Mouse (Mus musculus): Measurements from ENCODE around the gene Setd1a. TPM values are rescaled to one million over a fixed set of nuclear protein-coding genes. Genes with fewer than 3 reads are reported as not detected.
A peak's percentile ranks its signal among the peaks of the same experiment; 100 is the strongest.

Setd1a gene
- polyA plus RNA-seq, 2 experiments: 27.3 to 29.7 TPM

DNA sequence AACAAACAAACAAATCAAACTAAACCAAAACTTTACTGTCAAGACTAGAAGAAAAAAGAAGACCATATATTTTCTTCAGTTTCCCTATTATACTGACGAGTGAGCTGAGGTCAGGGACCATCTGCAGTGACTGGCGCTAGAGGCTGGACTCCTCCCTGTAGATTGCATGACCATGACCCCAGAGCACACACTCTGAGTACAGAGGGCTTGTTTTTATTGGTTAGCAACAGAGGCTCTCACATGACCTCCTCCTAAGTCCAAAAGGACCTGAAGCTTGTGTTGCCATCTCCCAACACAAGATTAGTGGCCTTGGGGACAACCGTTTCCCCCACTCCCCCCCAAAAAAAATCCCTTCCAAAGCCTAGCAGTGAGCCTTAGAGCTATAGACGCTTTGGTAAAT lies 37.4 kb downstream of the Setd1a start:
- DNase-seq (ENCODE audit: low spot score) (no peak), ATAC-seq (ENCODE audit: low FRiP score, low read depth) (no peak)
- H3K4me1 ChIP-seq (ENCODE audit: control insufficient read depth, insufficient read depth, low read length): no peaks in the 10 kb centered on the region
- H3K9ac ChIP-seq (ENCODE audit: low read depth, low read length, severe bottlenecking): no peak overlapping the region
- no peak for TF ChIP-seq POLR2A (IDR thresholded peaks at IDR 0.05; ENCODE audit: borderline replicate concordance, extremely low read depth, insufficient read depth, insufficient read length)
- H3K27ac ChIP-seq (replicated peaks; ENCODE audit: low read depth, low read length): no peak overlapping the region
- peaks cover 47% of the 10 kb centered on the region for H3K36me3 ChIP-seq (ENCODE audit: control insufficient read depth, insufficient read depth, low read length)
- H3K27me3 ChIP-seq (ENCODE audit: control insufficient read depth, insufficient read depth, low read length): no peaks in the 10 kb centered on the region
- no peak overlapping the region for H3K4me2 ChIP-seq (replicated peaks; ENCODE audit: low read depth, low read length, severe bottlenecking)
- 79% methylated on average over 4 of the region's 4 CpGs for WGBS
- no peaks in the 10 kb centered on the region for H3K9me3 ChIP-seq (ENCODE audit: control insufficient read depth, low read length)
- no peak overlapping the region for H3K4me3 ChIP-seq (replicated peaks; ENCODE audit: low read length)

DNA sequence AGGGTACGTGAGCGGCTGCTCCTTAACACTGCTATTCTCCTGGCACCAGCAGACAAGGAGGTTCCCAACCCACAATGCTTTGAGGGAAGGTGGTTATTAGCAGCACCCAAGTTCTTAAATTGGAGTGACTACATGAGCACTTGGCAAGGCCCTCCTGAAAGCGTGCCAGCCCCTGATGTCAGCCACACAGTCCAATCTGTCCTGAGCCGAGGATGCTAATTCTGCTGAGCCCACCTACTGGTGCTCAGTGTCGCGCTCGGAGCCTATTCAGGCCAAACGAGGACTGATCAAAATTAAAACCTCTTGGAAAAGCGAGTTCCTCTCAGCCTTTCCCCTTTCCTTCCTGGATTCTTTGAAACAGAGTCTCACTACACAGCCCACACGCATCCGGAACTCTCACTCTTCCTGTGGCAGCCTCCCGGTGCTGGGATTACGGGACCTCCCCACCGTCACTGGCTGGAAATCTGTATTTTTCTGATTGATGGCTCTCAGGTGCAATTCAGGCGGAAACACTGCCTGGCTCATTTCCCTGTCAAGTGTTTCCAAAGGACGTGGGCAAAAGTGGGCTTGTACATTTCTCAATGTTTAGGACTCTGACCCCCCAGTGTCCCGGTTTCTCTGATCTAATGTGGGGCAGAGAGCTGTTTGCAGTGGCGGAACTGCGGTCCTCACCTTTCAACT lies 37.9 kb downstream of the Setd1a start:
- peak; percentile 5 for DNase-seq (ENCODE audit: low spot score)
- no peak overlapping the region for H3K4me2 ChIP-seq (replicated peaks; ENCODE audit: low read depth, low read length, severe bottlenecking)
- no peak for ATAC-seq (ENCODE audit: low FRiP score, low read depth)
- no peaks in the 10 kb centered on the region for H3K4me1 ChIP-seq (ENCODE audit: control insufficient read depth, insufficient read depth, low read length)
- no peak overlapping the region for H3K4me3 ChIP-seq (replicated peaks; ENCODE audit: low read length)
- 78% methylated on average over 19 of the region's 19 CpGs for WGBS
- H3K9ac ChIP-seq (ENCODE audit: low read depth, low read length, severe bottlenecking): no peak overlapping the region
- H3K9me3 ChIP-seq (ENCODE audit: control insufficient read depth, low read length): no peaks in the 10 kb centered on the region
- no peak overlapping the region for H3K27ac ChIP-seq (replicated peaks; ENCODE audit: low read depth, low read length)
- TF ChIP-seq POLR2A (IDR thresholded peaks at IDR 0.05; ENCODE audit: borderline replicate concordance, extremely low read depth, insufficient read depth, insufficient read length): no peak
- H3K36me3 ChIP-seq (ENCODE audit: control insufficient read depth, insufficient read depth, low read length): peaks cover 45% of the 10 kb centered on the region
- no peaks in the 10 kb centered on the region for H3K27me3 ChIP-seq (ENCODE audit: control insufficient read depth, insufficient read depth, low read length)

DNA sequence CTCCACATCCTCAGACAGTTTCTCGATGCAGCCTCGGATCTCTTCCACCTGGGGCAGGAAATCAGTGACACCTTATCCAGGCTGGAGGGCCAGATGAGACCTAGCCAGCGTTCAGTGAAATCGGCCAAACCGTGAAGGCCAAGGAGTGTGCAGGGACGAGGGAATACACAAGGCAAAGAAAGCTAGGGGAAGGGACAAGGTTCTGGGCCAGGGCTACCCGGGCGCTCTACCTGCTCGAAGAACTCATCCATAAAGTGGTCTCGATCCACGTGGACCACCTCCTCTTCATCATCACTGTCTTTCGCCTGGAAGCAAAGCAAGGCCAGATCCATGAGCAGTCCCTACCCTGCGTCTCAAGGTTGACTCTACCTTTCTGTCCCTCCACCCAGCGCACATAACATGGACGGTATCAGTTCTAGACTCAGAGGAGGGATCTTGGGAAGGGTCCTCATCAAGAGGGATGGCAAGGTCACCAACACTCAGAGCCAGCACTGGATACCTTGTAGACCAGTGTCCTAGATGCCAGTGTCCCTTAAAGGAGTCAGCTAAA lies 38.7 kb downstream of the Setd1a start:
- Histone ChIP-seq H3K4me2 (replicated peaks; ENCODE audit: low read depth, low read length, severe bottlenecking) (no peak overlapping the region), H3K27me3 (ENCODE audit: control insufficient read depth, insufficient read depth, low read length) (no peaks in the 10 kb centered on the region), H3K4me1 (ENCODE audit: control insufficient read depth, insufficient read depth, low read length) (no peaks in the 10 kb centered on the region), H3K27ac (replicated peaks; ENCODE audit: low read depth, low read length) (no peak overlapping the region), H3K4me3 (replicated peaks; ENCODE audit: low read length) (no peak overlapping the region), H3K36me3 (ENCODE audit: control insufficient read depth, insufficient read depth, low read length) (peaks cover 37% of the 10 kb centered on the region), H3K9me3 (ENCODE audit: control insufficient read depth, low read length) (no peaks in the 10 kb centered on the region), H3K9ac (ENCODE audit: low read depth, low read length, severe bottlenecking) (no peak overlapping the region)
- ATAC-seq (ENCODE audit: low FRiP score, low read depth): no peak
- DNase-seq (ENCODE audit: low spot score): no peak
- no peak for TF ChIP-seq POLR2A (IDR thresholded peaks at IDR 0.05; ENCODE audit: borderline replicate concordance, extremely low read depth, insufficient read depth, insufficient read length)
- WGBS: 91% methylated on average over 15 of the region's 15 CpGs

DNA sequence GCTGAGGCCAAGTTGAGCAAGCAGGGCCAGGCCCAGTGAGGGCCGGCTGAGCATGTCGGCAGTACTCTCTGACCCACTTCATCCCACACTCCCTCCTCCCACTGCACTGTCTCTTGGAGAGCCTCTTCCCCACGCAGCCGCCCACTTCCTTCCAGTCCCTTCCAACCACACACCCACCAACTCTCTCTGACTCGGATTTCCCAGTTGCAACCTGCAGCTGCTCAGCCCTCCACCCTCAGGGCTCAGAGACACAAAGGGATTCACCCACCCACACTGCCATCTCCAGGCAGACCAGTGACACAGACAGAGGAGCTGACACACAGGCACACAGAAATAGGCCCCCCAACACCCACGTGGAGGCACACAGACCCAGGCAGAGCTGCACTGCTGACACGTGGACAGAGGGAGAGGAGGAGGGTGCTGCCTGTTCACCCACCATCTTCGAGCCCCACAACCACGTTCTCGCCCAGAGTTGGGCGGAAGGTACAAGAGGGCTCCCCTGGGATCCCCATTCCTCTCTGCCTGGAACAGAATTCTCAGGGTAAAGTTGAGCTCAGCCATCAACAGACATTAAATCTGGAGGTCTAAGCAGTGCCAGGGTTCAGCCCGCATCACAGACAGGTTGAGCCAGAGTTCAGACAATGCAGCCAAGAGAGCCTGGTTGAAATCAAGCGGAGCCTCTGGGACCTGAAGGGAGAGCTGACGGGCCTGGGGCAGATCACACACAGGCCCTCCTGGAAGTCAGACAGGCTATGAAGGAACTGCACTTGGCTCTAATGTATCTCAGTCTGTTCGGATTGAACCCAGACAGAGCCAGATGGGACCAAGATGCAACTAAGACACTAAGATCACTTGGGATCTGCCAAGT lies 39.7 kb downstream of the Setd1a start:
- TF ChIP-seq POLR2A (IDR thresholded peaks at IDR 0.05; ENCODE audit: borderline replicate concordance, extremely low read depth, insufficient read depth, insufficient read length): no peak
- H3K4me3 ChIP-seq (replicated peaks; ENCODE audit: low read length): no peak overlapping the region
- ATAC-seq (ENCODE audit: low FRiP score, low read depth) (0 out of 2 replicates have a peak, but pooled peaks have one; percentile 60), DNase-seq (ENCODE audit: low spot score) (no peak)
- no peak overlapping the region for H3K9ac ChIP-seq (ENCODE audit: low read depth, low read length, severe bottlenecking)
- H3K27ac ChIP-seq (replicated peaks; ENCODE audit: low read depth, low read length): no peak overlapping the region
- no peaks in the 10 kb centered on the region for H3K27me3 ChIP-seq (ENCODE audit: control insufficient read depth, insufficient read depth, low read length)
- H3K4me1 ChIP-seq (ENCODE audit: control insufficient read depth, insufficient read depth, low read length): no peaks in the 10 kb centered on the region
- no peaks in the 10 kb centered on the region for H3K9me3 ChIP-seq (ENCODE audit: control insufficient read depth, low read length)
- 64% methylated on average over 15 of the region's 15 CpGs for WGBS
- no peak overlapping the region for H3K4me2 ChIP-seq (replicated peaks; ENCODE audit: low read depth, low read length, severe bottlenecking)
- peaks cover 28% of the 10 kb centered on the region for H3K36me3 ChIP-seq (ENCODE audit: control insufficient read depth, insufficient read depth, low read length)

DNA sequence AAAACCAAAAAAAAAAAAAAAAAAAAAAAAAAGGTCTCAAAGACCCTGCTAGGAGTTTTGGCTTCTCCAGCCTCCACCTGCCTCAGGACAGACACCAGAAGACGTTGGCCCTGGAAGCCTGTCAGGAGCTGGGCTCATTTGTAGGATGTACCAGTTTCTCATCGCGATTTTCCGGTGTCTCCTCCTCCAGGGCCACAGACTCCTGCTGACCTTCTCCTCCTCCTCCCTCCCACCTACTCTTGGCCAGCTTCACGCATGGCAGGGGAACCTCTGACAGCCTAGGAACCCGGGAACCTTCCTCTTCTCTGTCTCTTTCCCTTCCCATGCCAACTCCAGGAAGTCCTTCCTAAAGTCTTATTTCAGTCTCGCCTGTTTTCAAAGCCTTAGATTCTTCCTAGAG lies 40.6 kb downstream of the Setd1a start:
- TF ChIP-seq POLR2A (IDR thresholded peaks at IDR 0.05; ENCODE audit: borderline replicate concordance, extremely low read depth, insufficient read depth, insufficient read length): no peak
- Histone ChIP-seq H3K36me3 (ENCODE audit: control insufficient read depth, insufficient read depth, low read length) (peaks cover 28% of the 10 kb centered on the region), H3K4me3 (replicated peaks; ENCODE audit: low read length) (no peak overlapping the region), H3K9me3 (ENCODE audit: control insufficient read depth, low read length) (no peaks in the 10 kb centered on the region), H3K4me1 (ENCODE audit: control insufficient read depth, insufficient read depth, low read length) (no peaks in the 10 kb centered on the region; the same call in 1 of the 2 replicates), H3K27me3 (ENCODE audit: control insufficient read depth, insufficient read depth, low read length) (no peaks in the 10 kb centered on the region), H3K9ac (ENCODE audit: low read depth, low read length, severe bottlenecking) (no peak overlapping the region), H3K27ac (replicated peaks; ENCODE audit: low read depth, low read length) (no peak overlapping the region), H3K4me2 (replicated peaks; ENCODE audit: low read depth, low read length, severe bottlenecking) (no peak overlapping the region)
- ATAC-seq (ENCODE audit: low FRiP score, low read depth) (no peak), DNase-seq (ENCODE audit: low spot score) (no peak)
- whole genome bisulfite sequencing: 73% methylated on average over 7 of the region's 7 CpGs

Data from limb, embryonic 14.5 days (tissue).